Mouse (Mus musculus): ENCODE measurements around the gene Ppp4r3a.
"Not testable (repeated sequence)": the region's sequence is repeated elsewhere in the genome, so short reads cannot be mapped to it uniquely, and the experiment has no call there.

Ppp4r3a gene

GRCm38 (mm10) chr12:101028954-101029731 is 54.4 kb downstream of the Ppp4r3a start, which contains the start of gene Ccdc88c:
Gene Ccdc88c, minus strand, starts transcription at chr12:101029056.
- peak; percentile 65 to 74 for DNase-seq (ENCODE audit: low spot score in 2 of 2)

GRCm38 (mm10) chr12:101028247-101028953 is 55.1 kb downstream of the Ppp4r3a start:
- no peak for DNase-seq (ENCODE audit: low spot score in 2 of 2)

GRCm38 (mm10) chr12:101027451-101028246 is 55.9 kb downstream of the Ppp4r3a start:
- DNase-seq (ENCODE audit: low spot score in 2 of 2) = no peak

- DNase-seq (ENCODE audit: low spot score in 2 of 2) = no peak
Measured at GRCm38 (mm10) chr12:101026946-101027345, 56.6 kb downstream of the Ppp4r3a start.

- no peak for DNase-seq (ENCODE audit: low spot score in 2 of 2)
Measured at GRCm38 (mm10) chr12:101026518-101026917, 57.0 kb downstream of the Ppp4r3a start.

GRCm38 (mm10) chr12:101026025-101026424 is 57.5 kb downstream of the Ppp4r3a start:
- DNase-seq (ENCODE audit: low spot score in 2 of 2) = no peak

GRCm38 (mm10) chr12:101025379-101025778 is 58.1 kb downstream of the Ppp4r3a start:
- DNase-seq (ENCODE audit: low spot score in 2 of 2) = no peak

GRCm38 (mm10) chr12:101024824-101025223 is 58.7 kb downstream of the Ppp4r3a start:
- DNase-seq (ENCODE audit: low spot score in 2 of 2) = no peak

- DNase-seq (ENCODE audit: low spot score in 2 of 2) = no peak
Measured at GRCm38 (mm10) chr12:101023143-101023542, 60.4 kb downstream of the Ppp4r3a start.

- DNase-seq (ENCODE audit: low spot score in 2 of 2) = no peak
Measured at GRCm38 (mm10) chr12:101022353-101022752, 61.1 kb downstream of the Ppp4r3a start.

GRCm38 (mm10) chr12:101021484-101022226 is 61.8 kb downstream of the Ppp4r3a start:
- DNase-seq (ENCODE audit: low spot score in 2 of 2) = no peak

GRCm38 (mm10) chr12:101020210-101021015 is 63.1 kb downstream of the Ppp4r3a start:
- DNase-seq (ENCODE audit: low spot score in 2 of 2) = no peak

- DNase-seq (ENCODE audit: low spot score in 2 of 2) = no peak
Measured at GRCm38 (mm10) chr12:101019443-101019842, 64.1 kb downstream of the Ppp4r3a start.

GRCm38 (mm10) chr12:101019031-101019430 is 64.5 kb downstream of the Ppp4r3a start:
- DNase-seq (ENCODE audit: low spot score in 2 of 2) = no peak

- no peak for DNase-seq (ENCODE audit: low spot score in 2 of 2)
Measured at GRCm38 (mm10) chr12:101017971-101018371, 65.5 kb downstream of the Ppp4r3a start.

- DNase-seq (ENCODE audit: low spot score in 2 of 2) = no peak
Measured at GRCm38 (mm10) chr12:101016412-101016928, 67.0 kb downstream of the Ppp4r3a start.

GRCm38 (mm10) chr12:101015926-101016325 is 67.6 kb downstream of the Ppp4r3a start:
- DNase-seq (ENCODE audit: low spot score in 2 of 2) = no peak

- DNase-seq (ENCODE audit: low spot score in 2 of 2) = no peak
Measured at GRCm38 (mm10) chr12:101015165-101015560, 68.3 kb downstream of the Ppp4r3a start.

GRCm38 (mm10) chr12:101014549-101015164 is 68.8 kb downstream of the Ppp4r3a start:
- no peak for DNase-seq (ENCODE audit: low spot score in 2 of 2)

GRCm38 (mm10) chr12:101013668-101014067 is 69.8 kb downstream of the Ppp4r3a start:
- not testable (repeated sequence) for DNase-seq (ENCODE audit: low spot score in 2 of 2)
